Mouse (Mus musculus): ENCODE results near the gene Zdhhc11. TPM values are rescaled to one million over a fixed set of nuclear protein-coding genes. Genes with fewer than 3 reads are reported as not detected.

Zdhhc11 gene
- total and polyA plus RNA-seq, 2 experiments from 2014 or later, result not detected

GRCm38 (mm10) chr13:73953551-73954130, 10.0 kb upstream of the Zdhhc11 start:
- no peak overlapping the region for H3K27ac ChIP-seq
- H3K27me3 ChIP-seq (ENCODE audit: insufficient read depth, low read length), result no peaks in the 10 kb centered on the region
- H3K4me3 ChIP-seq (ENCODE audit: low read length), result no peak overlapping the region
- H3K9ac ChIP-seq (replicated peaks; ENCODE audit: low read length), result no peak overlapping the region
- H3K9me3 ChIP-seq (ENCODE audit: low read length), result no peaks in the 10 kb centered on the region
- H3K4me1 ChIP-seq (ENCODE audit: insufficient read depth, low read length), result no peaks in the 10 kb centered on the region
- ATAC-seq, result no peak
- TF ChIP-seq CTCF (IDR thresholded peaks at IDR 0.05; ENCODE audit: low read depth), result no peak
- no peak overlapping the region for H3K4me2 ChIP-seq (ENCODE audit: low read depth, low read length)
- DNase-seq (ENCODE audit: low spot score), result no peak
- H3K36me3 ChIP-seq (ENCODE audit: insufficient read depth, low read length), result peaks cover 77% of the 10 kb centered on the region
- WGBS, result 96% methylated on average over 1 of the region's 1 CpGs

- Histone ChIP-seq H3K9ac (replicated peaks; ENCODE audit: low read length) (no peak overlapping the region), H3K4me1 (ENCODE audit: insufficient read depth, low read length) (no peaks in the 10 kb centered on the region), H3K4me3 (ENCODE audit: low read length) (no peak overlapping the region), H3K4me2 (ENCODE audit: low read depth, low read length) (no peak overlapping the region), H3K9me3 (ENCODE audit: low read length) (no peaks in the 10 kb centered on the region), H3K27me3 (ENCODE audit: insufficient read depth, low read length) (no peaks in the 10 kb centered on the region), H3K27ac (no peak overlapping the region), H3K36me3 (ENCODE audit: insufficient read depth, low read length) (peaks cover 78% of the 10 kb centered on the region)
- no peak for TF ChIP-seq CTCF (IDR thresholded peaks at IDR 0.05; ENCODE audit: low read depth)
- DNase-seq (ENCODE audit: low spot score) (no peak), ATAC-seq (no peak)
- 75% methylated on average over 6 of the region's 6 CpGs for WGBS
Measured at GRCm38 (mm10) chr13:73954666-73955065, 9.0 kb upstream of the Zdhhc11 start.

- H3K9ac ChIP-seq (replicated peaks; ENCODE audit: low read length), result no peak overlapping the region
- no peaks in the 10 kb centered on the region for H3K4me1 ChIP-seq (ENCODE audit: insufficient read depth, low read length)
- DNase-seq (ENCODE audit: low spot score) (no peak), ATAC-seq (no peak)
- peaks cover 78% of the 10 kb centered on the region for H3K36me3 ChIP-seq (ENCODE audit: insufficient read depth, low read length)
- H3K27me3 ChIP-seq (ENCODE audit: insufficient read depth, low read length), result no peaks in the 10 kb centered on the region
- no peak overlapping the region for H3K27ac ChIP-seq
- H3K9me3 ChIP-seq (ENCODE audit: low read length), result no peaks in the 10 kb centered on the region
- WGBS, result 93% methylated on average over 5 of the region's 5 CpGs
- no peak for TF ChIP-seq CTCF (IDR thresholded peaks at IDR 0.05; ENCODE audit: low read depth)
- H3K4me2 ChIP-seq (ENCODE audit: low read depth, low read length), result no peak overlapping the region
- H3K4me3 ChIP-seq (ENCODE audit: low read length), result no peak overlapping the region
Measured at GRCm38 (mm10) chr13:73955531-73955930, 8.1 kb upstream of the Zdhhc11 start.

GRCm38 (mm10) chr13:73960117-73960652, 3.5 kb upstream of the Zdhhc11 start:
- Histone ChIP-seq H3K9ac (replicated peaks; ENCODE audit: low read length) (no peak overlapping the region), H3K4me1 (ENCODE audit: insufficient read depth, low read length) (no peaks in the 10 kb centered on the region), H3K27me3 (ENCODE audit: insufficient read depth, low read length) (no peaks in the 10 kb centered on the region), H3K4me2 (ENCODE audit: low read depth, low read length) (no peak overlapping the region), H3K27ac (no peak overlapping the region), H3K36me3 (ENCODE audit: insufficient read depth, low read length) (peaks cover 57% of the 10 kb centered on the region), H3K4me3 (ENCODE audit: low read length) (no peak overlapping the region), H3K9me3 (ENCODE audit: low read length) (no peaks in the 10 kb centered on the region)
- DNase-seq (ENCODE audit: low spot score) (no peak), ATAC-seq (no peak)
- no peak for TF ChIP-seq CTCF (IDR thresholded peaks at IDR 0.05; ENCODE audit: low read depth)
- WGBS, result 94% methylated on average over 10 of the region's 10 CpGs

- no peak overlapping the region for H3K27ac ChIP-seq
- no peak overlapping the region for H3K4me2 ChIP-seq (ENCODE audit: low read depth, low read length)
- peaks cover 48% of the 10 kb centered on the region for H3K36me3 ChIP-seq (ENCODE audit: insufficient read depth, low read length)
- H3K27me3 ChIP-seq (ENCODE audit: insufficient read depth, low read length), result no peaks in the 10 kb centered on the region
- H3K4me3 ChIP-seq (ENCODE audit: low read length), result no peak overlapping the region
- no peak overlapping the region for H3K9ac ChIP-seq (replicated peaks; ENCODE audit: low read length)
- no peaks in the 10 kb centered on the region for H3K9me3 ChIP-seq (ENCODE audit: low read length)
- ATAC-seq, result peak; percentile 65
- peak; percentile 61 for TF ChIP-seq CTCF (IDR thresholded peaks at IDR 0.05; ENCODE audit: low read depth)
- H3K4me1 ChIP-seq (ENCODE audit: insufficient read depth, low read length), result no peaks in the 10 kb centered on the region
- WGBS, result 70% methylated on average over 4 of the region's 4 CpGs
- DNase-seq (ENCODE audit: low spot score), result peak; percentile 6
Measured at GRCm38 (mm10) chr13:73961177-73961576, 2.5 kb upstream of the Zdhhc11 start.

GRCm38 (mm10) chr13:73970545-73971448, 7.1 kb downstream of the Zdhhc11 start:
- no peak overlapping the region for H3K27ac ChIP-seq
- no peaks in the 10 kb centered on the region for H3K27me3 ChIP-seq (ENCODE audit: insufficient read depth, low read length)
- H3K9ac ChIP-seq (replicated peaks; ENCODE audit: low read length), result no peak overlapping the region
- no peak overlapping the region for H3K4me3 ChIP-seq (ENCODE audit: low read length)
- no peaks in the 10 kb centered on the region for H3K9me3 ChIP-seq (ENCODE audit: low read length)
- ATAC-seq (peak; percentile 93), DNase-seq (ENCODE audit: low spot score) (peak; percentile 92)
- H3K36me3 ChIP-seq (ENCODE audit: insufficient read depth, low read length), result no peaks in the 10 kb centered on the region
- peak; percentile 87 for TF ChIP-seq CTCF (IDR thresholded peaks at IDR 0.05; ENCODE audit: low read depth)
- WGBS, result 43% methylated on average over 12 of the region's 12 CpGs
- H3K4me1 ChIP-seq (ENCODE audit: insufficient read depth, low read length), result no peaks in the 10 kb centered on the region
- H3K4me2 ChIP-seq (ENCODE audit: low read depth, low read length), result no peak overlapping the region
